Mouse (Mus musculus) heart, postnatal 0 days (tissue): ENCODE measurements at regions not wholly inside any gene's neighbourhood (a gene's known extent, or its start where the extent isn't known, plus 50 kb on each side); places are given as distances from the start of the nearest gene placed in this dataset.
A peak's percentile ranks its signal among the peaks of the same experiment; 100 is the strongest.

Experiments
- ATAC-seq: fragments of 200-750 bp; cut with Nextera tagmentation; 2 replicates; pipeline ENCODE4 v1.8.0; 2017; ENCODE audit warnings: low read depth, moderate number of reproducible peaks, moderate library complexity; ENCODE audit not compliant: insufficient read depth
- DNase-seq: peaks from one replicate; pipeline ENCODE4 v3.0.0-alpha.2; 2016; ENCODE audit warnings: low spot score
- H3K27ac ChIP-seq: fragments of 300-500 bp; sonication (generic); 2 replicates; pipeline ENCODE4 v1.5.1; 2014; ENCODE audit warnings: low read depth, mild to moderate bottlenecking
- H3K27me3 ChIP-seq: fragments of 300-500 bp; sonication (generic); 2 replicates; pipeline ENCODE4 v1.6.1; 2014; ENCODE audit warnings: low read length, mixed read lengths; ENCODE audit not compliant: control insufficient read depth, insufficient read depth
- H3K36me3 ChIP-seq: fragments of 300-500 bp; sonication (generic); replicated peaks from 2 replicates; pipeline ENCODE4 v1.6.1; 2014; ENCODE audit warnings: low read length, mixed read lengths; ENCODE audit not compliant: control insufficient read depth, insufficient read depth
- H3K4me1 ChIP-seq: fragments of 300-500 bp; sonication (generic); 2 replicates; pipeline ENCODE4 v1.6.1; 2014; ENCODE audit warnings: antibody characterized with exemption; ENCODE audit not compliant: control insufficient read depth, insufficient read depth
- H3K4me2 ChIP-seq: fragments of 300-500 bp; sonication (generic); 2 replicates; pipeline ENCODE4 v1.6.1; 2014; ENCODE audit warnings: low read depth, mild to moderate bottlenecking, low read length, moderate library complexity
- H3K4me3 ChIP-seq: fragments of 300-500 bp; sonication (generic); 2 replicates; pipeline ENCODE4 v1.5.1; 2014; ENCODE audit warnings: low read depth, low read length
- H3K9ac ChIP-seq: fragments of 300-500 bp; sonication (generic); replicated peaks from 2 replicates; pipeline ENCODE4 v1.6.1; 2014; ENCODE audit warnings: low read depth, low read length, mixed read lengths
- H3K9me3 ChIP-seq: fragments of 300-500 bp; sonication (generic); replicated peaks from 2 replicates; pipeline ENCODE4 v1.6.1; 2016; ENCODE audit warnings: low read length; ENCODE audit not compliant: control insufficient read depth
- CTCF ChIP-seq: IDR thresholded peaks from 2 replicates; pipeline ENCODE4 v1.5.1; 2016; ENCODE audit warnings: antibody characterized with exemption, control low read depth, low read depth
- EP300 ChIP-seq: IDR thresholded peaks from 2 replicates; pipeline ENCODE4 v1.6.1; 2016; ENCODE audit warnings: antibody characterized with exemption, low read depth
- WGBS: fragments of 180-500 bp; shearing (Covaris S2); extraction: QIAGEN DNeasy Blood & Tissue Kit; methylation state at CpG from one replicate; pipeline ENCODE4 v1.1.7; 2014; 5-methylcytosine and 5-hydroxymethylcytosine counted together

DNA sequence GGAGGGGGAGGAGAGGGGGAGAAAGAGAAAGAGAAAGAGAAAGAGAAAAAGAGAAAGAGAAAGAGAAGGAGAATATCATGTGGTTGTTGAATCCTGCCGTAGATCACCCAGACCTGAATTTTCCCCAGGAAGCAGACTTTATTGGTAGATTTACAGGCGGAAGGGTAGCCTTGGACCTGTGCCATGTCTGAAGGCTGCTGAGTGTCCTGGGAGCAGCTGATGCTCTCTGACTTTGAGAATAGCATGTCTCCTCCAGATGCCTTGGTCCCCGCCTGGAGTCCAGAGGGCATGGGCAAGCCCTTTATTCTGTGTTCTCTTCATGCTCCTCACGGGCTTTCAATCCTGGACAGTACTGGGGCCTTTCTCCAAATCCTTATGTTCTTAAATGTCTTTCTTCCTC, 495.4 kb upstream of the 3110018I06Rik start:
- DNase-seq, result no peak
- Histone ChIP-seq H3K4me3 (no peak overlapping the region), H3K27ac (no peak overlapping the region), H3K27me3 (no peaks in the 10 kb centered on the region), H3K9ac (no peak overlapping the region), H3K4me1 (no peaks in the 10 kb centered on the region), H3K4me2 (no peak overlapping the region), H3K36me3 (no peaks in the 10 kb centered on the region), H3K9me3 (no peaks in the 10 kb centered on the region)
- no peak for ATAC-seq
- WGBS, result 67% methylated on average over 4 of the region's 4 CpGs
- TF ChIP-seq CTCF (no peak), EP300 (no peak)

GRCm38 (mm10) chr12:107010995-107011786, 477.2 kb upstream of the 3110018I06Rik start:
- no peak overlapping the region for H3K9ac ChIP-seq
- H3K4me2 ChIP-seq, result peak overlapping the region; percentile 37
- H3K4me1 ChIP-seq, result peaks cover 11% of the 10 kb centered on the region; the same call in 1 of the 2 replicates
- H3K36me3 ChIP-seq, result no peaks in the 10 kb centered on the region
- WGBS, result 20% methylated on average over 20 of the region's 20 CpGs
- peak overlapping the region; percentile 7; the same call in 1 of the 2 replicates for H3K4me3 ChIP-seq
- TF ChIP-seq CTCF, result no peak
- TF ChIP-seq EP300, result no peak
- no peaks in the 10 kb centered on the region for H3K27me3 ChIP-seq
- no peaks in the 10 kb centered on the region; the same call in 1 of the 2 replicates for H3K9me3 ChIP-seq
- DNase-seq (peak; percentile 9), ATAC-seq (peak; percentile 33; the same call in 1 of the 2 replicates)
- H3K27ac ChIP-seq, result no peak overlapping the region

DNA sequence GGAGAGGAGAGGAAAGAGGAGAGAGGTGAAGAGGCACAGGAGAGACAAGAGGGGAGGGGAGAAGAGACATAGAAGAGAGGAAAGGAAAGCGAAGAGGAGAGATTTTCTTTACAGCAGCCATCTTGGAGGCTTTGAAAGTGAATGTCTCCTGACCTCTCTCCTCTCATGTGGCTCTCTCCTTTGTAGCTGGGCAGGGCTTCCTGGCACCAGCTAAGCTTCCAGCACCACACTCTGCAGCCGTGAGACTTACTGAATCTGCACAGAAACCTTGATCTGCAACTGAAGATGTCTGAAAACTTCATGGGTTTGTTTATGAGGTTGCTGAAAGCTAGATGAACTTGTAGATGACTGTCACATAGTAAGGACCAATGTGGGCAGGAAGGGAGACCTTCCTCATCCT, 471.6 kb upstream of the 3110018I06Rik start:
- no peaks in the 10 kb centered on the region for H3K36me3 ChIP-seq

DNA sequence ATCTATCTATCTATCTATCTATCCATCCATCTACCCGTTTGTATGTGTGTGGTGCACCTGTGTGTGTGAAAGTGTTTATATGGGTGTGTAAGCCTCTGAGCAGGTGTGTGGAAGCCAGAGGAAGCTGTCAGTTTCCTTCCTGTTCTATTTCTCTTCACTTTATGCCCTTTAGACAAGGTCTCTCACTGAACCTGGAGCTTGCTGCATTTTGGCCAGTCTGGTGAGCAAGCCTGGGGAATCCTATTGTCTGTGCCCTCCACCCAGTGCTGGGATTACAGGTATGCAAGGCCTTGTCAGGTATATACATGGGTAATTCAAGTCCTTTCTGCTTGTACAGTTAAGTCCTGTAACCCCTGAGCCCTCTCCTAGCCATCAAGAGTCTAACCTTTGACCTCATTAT, 466.6 kb upstream of the 3110018I06Rik start:
- TF ChIP-seq CTCF, result no peak
- no peak for TF ChIP-seq EP300
- H3K9ac ChIP-seq, result no peak overlapping the region
- no peaks in the 10 kb centered on the region for H3K9me3 ChIP-seq
- no peak overlapping the region for H3K4me3 ChIP-seq
- no peaks in the 10 kb centered on the region for H3K4me1 ChIP-seq
- no peak overlapping the region for H3K4me2 ChIP-seq
- H3K27ac ChIP-seq, result no peak overlapping the region
- H3K27me3 ChIP-seq, result no peaks in the 10 kb centered on the region
- H3K36me3 ChIP-seq, result no peaks in the 10 kb centered on the region
- DNase-seq (no peak), ATAC-seq (no peak)
- 39% methylated on average over 1 of the region's 1 CpGs for WGBS

More for the DNA sequence above, 471.6 kb upstream of the 3110018I06Rik start:
- H3K9ac ChIP-seq, result no peak overlapping the region
- no peak overlapping the region for H3K4me3 ChIP-seq
- no peaks in the 10 kb centered on the region; the same call in 1 of the 2 replicates for H3K9me3 ChIP-seq
- WGBS, result 56% methylated on average over 2 of the region's 2 CpGs
- H3K4me2 ChIP-seq, result no peak overlapping the region
- no peaks in the 10 kb centered on the region for H3K27me3 ChIP-seq
- no peak for ATAC-seq
- no peak overlapping the region for H3K27ac ChIP-seq
- no peak for DNase-seq
- H3K4me1 ChIP-seq, result no peaks in the 10 kb centered on the region
- TF ChIP-seq EP300, result no peak
- no peak for TF ChIP-seq CTCF

DNA sequence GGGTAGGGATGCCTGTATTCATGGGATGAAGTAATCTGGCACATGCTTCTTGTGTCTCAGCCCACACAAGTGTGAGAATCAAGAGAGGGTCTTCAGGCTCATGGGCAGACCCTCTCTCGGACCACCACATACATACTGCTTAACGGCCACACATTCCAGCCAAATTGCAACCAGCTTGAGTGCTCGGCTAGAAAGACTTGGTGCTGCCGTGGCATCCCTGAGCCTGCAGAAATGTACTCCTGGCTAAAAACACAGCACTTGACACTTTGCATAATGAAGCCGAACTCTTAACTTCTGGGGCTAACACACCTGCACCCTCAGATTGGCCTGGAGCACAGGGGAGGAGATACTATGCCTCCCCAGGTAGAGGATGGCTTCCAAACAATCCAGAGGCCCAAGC, 461.6 kb upstream of the 3110018I06Rik start:
- no peak overlapping the region for H3K4me2 ChIP-seq
- H3K36me3 ChIP-seq, result no peaks in the 10 kb centered on the region
- ATAC-seq, result no peak
- peaks cover 6% of the 10 kb centered on the region; the same call in 1 of the 2 replicates for H3K27me3 ChIP-seq
- WGBS, result 75% methylated on average over 5 of the region's 5 CpGs
- no peak overlapping the region for H3K4me3 ChIP-seq
- H3K4me1 ChIP-seq, result no peaks in the 10 kb centered on the region
- no peak for TF ChIP-seq CTCF
- no peak for TF ChIP-seq EP300
- no peak overlapping the region for H3K27ac ChIP-seq
- no peak for DNase-seq
- H3K9ac ChIP-seq, result no peak overlapping the region
- H3K9me3 ChIP-seq, result no peaks in the 10 kb centered on the region
